Mouse (Mus musculus) erythroblast, embryonic 14.5 days (primary cell): ENCODE data around the gene Mustn1. TPM values are rescaled to one million over a fixed set of nuclear protein-coding genes. Genes with fewer than 3 reads are reported as not detected.

Experiments
- H3K27me3 ChIP-seq: 2 replicates; pipeline ENCODE4 v1.6.1; 2012; ENCODE audit warnings: inconsistent platforms; ENCODE audit not compliant: control insufficient read depth
- H3K36me3 ChIP-seq: 2 replicates; pipeline ENCODE4 v1.6.1; 2012; ENCODE audit warnings: mild to moderate bottlenecking, inconsistent platforms; ENCODE audit not compliant: control insufficient read depth
- H3K4me1 ChIP-seq: 2 replicates; pipeline ENCODE4 v1.6.1; 2012; ENCODE audit warnings: inconsistent platforms; ENCODE audit not compliant: control insufficient read depth
- H3K4me3 ChIP-seq: replicated peaks from 2 replicates; pipeline ENCODE3; 2012; ENCODE audit warnings: moderate library complexity, mild to moderate bottlenecking, inconsistent platforms
- H3K9me3 ChIP-seq: 2 replicates; pipeline ENCODE4 v1.6.1; 2012; ENCODE audit warnings: low read length, inconsistent platforms, mixed read lengths; ENCODE audit not compliant: control insufficient read depth
- GATA1 ChIP-seq: IDR thresholded peaks from 2 replicates; pipeline ENCODE4 v1.6.1; 2012; ENCODE audit warnings: low read length, inconsistent platforms, mixed read lengths
- TAL1 ChIP-seq: IDR thresholded peaks from 3 replicates; pipeline ENCODE4 v1.6.1; 2012; ENCODE audit warnings: low read length, inconsistent platforms, mixed read lengths
- polyA plus RNA-seq: library from polyadenylated mRNA; stranded (reverse); fragments of >175 nt; gene quantifications from 2 replicates; pipeline ENCODE4 v1.2.3, GENCODE M21; 2012

Mustn1 gene
- polyA plus RNA-seq, 1 experiment: 0.03 TPM

DNA sequence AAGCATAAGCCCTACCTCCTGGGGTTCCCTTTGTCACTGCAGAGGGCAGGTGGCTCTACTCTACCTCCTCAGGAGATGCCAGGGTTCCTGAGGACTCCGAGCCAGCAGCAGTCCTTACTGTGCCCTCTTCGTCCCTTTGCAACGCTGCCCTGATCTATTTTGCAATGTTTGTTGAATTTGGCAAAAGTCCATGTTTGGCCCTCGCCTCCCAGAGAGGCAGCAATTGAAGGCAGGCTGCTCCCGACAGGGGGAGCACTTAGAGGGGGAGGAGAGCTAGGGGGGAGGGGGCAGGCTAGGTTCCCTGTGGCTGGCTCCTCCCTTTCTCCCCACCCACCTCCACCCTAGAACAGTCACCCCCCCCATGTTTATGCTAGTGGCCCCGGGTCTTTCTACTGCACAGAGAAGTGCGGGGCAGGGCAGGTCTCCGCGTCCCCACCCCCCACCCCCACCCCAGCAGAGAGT is 9.3 kb downstream of the Mustn1 start:
- Histone ChIP-seq H3K36me3 (peaks cover 6% of the 10 kb centered on the region; the same call in 1 of the 2 replicates), H3K4me1 (no peaks in the 10 kb centered on the region; the same call in 1 of the 2 replicates), H3K9me3 (no peaks in the 10 kb centered on the region), H3K27me3 (no peaks in the 10 kb centered on the region), H3K4me3 (no peak overlapping the region)
- TF ChIP-seq GATA1 (no peak), TAL1 (no peak)

DNA sequence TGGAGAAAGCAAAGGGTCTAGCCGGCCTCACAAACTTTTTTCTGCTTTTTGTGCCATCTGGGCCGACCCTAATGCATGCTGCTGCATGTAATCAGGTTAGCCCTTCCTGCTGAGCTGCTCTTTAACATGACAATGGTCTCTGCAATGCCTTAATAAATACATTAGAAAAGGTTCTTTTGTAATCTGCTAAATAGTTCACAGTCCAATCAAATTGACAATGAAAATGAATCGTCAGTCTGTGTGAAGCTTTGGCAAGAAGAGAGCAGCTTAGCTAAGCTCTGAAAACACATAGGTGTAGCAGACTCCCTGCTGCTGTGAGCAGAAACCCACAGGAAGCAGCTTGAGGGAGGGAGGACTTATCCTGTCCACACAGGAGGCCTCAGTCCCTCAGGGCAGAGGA is 21.0 kb downstream of the Mustn1 start:
- Histone ChIP-seq H3K9me3 (no peaks in the 10 kb centered on the region), H3K4me3 (no peak overlapping the region), H3K4me1 (no peaks in the 10 kb centered on the region), H3K27me3 (no peaks in the 10 kb centered on the region), H3K36me3 (peaks cover 6% of the 10 kb centered on the region; the same call in 1 of the 2 replicates)
- no peak for TF ChIP-seq TAL1
- TF ChIP-seq GATA1: no peak

DNA sequence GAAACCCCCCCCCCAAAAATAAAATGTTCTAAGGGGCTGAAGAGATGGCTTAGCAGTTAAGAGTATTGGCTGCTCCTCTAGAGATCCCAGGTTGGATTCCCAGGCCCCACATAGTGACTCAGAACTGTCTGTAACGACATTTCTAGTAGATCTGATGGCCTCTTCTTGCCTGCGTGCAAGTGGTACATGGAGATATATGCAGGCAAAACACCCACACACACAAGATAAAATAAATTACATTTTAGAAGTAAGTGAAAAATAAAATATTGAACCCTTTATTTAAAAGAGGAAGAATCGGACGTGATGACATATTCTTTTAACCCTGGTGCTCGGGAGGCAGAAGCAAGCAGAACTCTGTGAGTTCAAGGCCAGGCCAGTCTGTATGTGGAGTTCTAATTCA is 23.6 kb downstream of the Mustn1 start:
- Histone ChIP-seq H3K36me3 (peaks cover 6% of the 10 kb centered on the region; the same call in 1 of the 2 replicates), H3K27me3 (no peaks in the 10 kb centered on the region), H3K4me1 (no peaks in the 10 kb centered on the region), H3K9me3 (no peaks in the 10 kb centered on the region), H3K4me3 (no peak overlapping the region)
- TF ChIP-seq GATA1 (no peak), TAL1 (no peak)

DNA sequence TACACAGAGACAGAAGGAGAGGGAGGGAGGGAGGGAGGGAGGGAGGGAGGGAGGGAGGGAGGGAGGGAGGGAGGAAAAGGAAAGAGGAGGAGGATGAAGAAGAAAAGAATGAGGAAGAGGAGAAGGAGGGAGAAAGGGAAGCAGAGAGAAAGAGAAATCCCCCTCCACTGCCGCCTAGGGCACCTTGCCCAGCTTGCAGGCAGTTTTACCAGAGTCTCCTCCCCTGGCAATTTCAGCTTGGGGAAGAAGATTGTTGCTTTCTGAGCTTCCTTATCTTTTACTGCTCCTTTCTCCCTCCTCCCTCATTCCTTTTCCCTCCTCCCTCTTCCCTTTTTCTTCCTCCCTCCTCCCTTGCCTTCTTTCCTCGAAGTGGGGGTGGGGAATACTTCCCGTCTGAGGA is 24.0 kb downstream of the Mustn1 start:
- H3K4me1 ChIP-seq: no peaks in the 10 kb centered on the region
- TF ChIP-seq GATA1: no peak
- TF ChIP-seq TAL1: no peak

DNA sequence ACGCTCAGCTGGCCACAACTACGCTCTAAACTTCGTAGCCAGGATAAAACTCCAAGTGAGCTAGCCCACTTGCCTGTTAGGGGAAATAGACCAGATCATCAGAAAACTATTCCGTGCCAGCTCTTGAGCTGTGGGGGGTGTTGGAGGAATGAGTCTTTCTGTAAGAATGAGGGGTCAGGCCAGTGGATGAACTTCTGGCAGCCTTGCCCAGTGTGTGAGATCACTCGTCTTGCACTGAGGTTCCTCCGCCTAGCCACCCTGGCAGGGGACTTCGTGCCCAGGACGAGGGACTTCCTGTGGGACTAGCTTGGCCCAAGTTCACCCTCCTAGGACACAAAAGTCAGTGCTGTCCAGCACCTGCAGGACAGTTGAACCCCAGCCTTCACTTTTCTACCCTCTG is 25.3 kb downstream of the Mustn1 start:
- TF ChIP-seq TAL1 (no peak), GATA1 (no peak)
- no peaks in the 10 kb centered on the region for H3K4me1 ChIP-seq
- H3K36me3 ChIP-seq: peaks cover 2% of the 10 kb centered on the region; the same call in 1 of the 2 replicates
- no peaks in the 10 kb centered on the region for H3K9me3 ChIP-seq
- H3K4me3 ChIP-seq: no peak overlapping the region
- H3K27me3 ChIP-seq: no peaks in the 10 kb centered on the region

More for the DNA sequence above, 24.0 kb downstream of the Mustn1 start:
- H3K36me3 ChIP-seq: peaks cover 6% of the 10 kb centered on the region; the same call in 1 of the 2 replicates
- no peaks in the 10 kb centered on the region for H3K9me3 ChIP-seq
- no peaks in the 10 kb centered on the region for H3K27me3 ChIP-seq
- H3K4me3 ChIP-seq: no peak overlapping the region

DNA sequence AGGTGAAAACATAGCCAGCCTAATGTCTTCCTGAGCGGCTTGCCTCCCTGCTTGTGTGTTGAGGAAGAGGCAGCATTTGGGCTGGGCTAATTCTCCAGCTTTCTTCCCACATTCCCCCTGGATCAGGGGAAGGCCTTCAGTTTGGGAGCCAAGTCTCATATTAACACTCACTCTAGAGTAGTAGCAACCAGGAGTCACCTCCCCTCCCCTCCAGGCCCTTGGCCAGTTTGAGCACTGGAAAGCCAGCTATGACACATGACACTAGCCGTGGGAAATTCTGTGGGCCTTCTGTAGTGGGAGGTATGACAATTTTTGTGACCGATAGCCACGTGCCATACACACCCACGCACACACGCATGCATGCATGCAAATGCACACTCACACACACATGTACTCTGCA is 27.0 kb downstream of the Mustn1 start:
- Histone ChIP-seq H3K9me3 (no peaks in the 10 kb centered on the region), H3K4me1 (no peaks in the 10 kb centered on the region), H3K36me3 (no peaks in the 10 kb centered on the region; the same call in 1 of the 2 replicates), H3K4me3 (no peak overlapping the region), H3K27me3 (no peaks in the 10 kb centered on the region)
- TF ChIP-seq GATA1: no peak
- no peak for TF ChIP-seq TAL1

DNA sequence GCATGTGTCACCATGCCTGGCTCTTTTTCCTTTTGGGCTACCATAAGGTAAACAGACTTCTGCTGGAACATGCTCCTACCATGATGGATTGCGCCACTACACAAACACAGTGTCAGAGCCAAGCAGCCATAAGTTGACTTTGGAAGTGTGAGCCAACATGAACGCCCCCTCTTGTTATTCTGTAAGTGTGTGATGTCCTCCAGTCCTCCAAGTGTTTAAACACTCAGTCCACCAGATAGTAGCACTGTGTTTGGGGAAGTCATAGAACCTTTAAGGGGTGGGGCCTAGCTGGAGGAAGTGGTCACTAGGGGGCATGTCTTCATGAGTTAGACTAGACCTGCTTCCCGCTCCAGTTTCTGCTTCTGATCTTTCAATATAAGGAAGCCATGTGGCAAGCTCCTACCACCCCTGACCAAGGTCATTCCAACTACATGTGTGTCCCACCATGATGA is 28.8 kb downstream of the Mustn1 start:
- H3K4me1 ChIP-seq: no peaks in the 10 kb centered on the region
- no peaks in the 10 kb centered on the region; the same call in 1 of the 2 replicates for H3K36me3 ChIP-seq

DNA sequence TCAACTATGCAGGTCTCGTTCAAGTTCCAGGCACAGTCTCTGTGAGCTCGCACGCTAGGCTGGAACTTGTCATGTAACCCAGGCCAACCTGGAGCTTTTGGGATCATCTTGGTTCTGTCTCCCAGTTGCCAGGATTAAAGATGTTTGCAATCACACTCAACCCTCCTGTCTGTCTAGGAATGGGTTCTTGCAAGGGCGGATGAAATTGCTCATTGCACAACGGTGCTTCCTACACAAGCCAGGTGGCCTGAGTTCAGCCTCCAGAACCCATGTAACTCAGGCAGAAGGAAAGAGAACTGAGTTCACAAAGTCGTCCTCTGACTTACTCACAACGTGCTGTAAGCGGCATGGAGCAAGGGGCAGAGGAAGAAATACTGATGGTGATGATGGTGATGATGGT is 32.1 kb downstream of the Mustn1 start:
- H3K4me3 ChIP-seq: no peak overlapping the region
- H3K9me3 ChIP-seq: no peaks in the 10 kb centered on the region
- H3K36me3 ChIP-seq: peaks cover 5% of the 10 kb centered on the region; the same call in 1 of the 2 replicates
- TF ChIP-seq GATA1: no peak
- TF ChIP-seq TAL1: no peak
- H3K4me1 ChIP-seq: no peaks in the 10 kb centered on the region
- no peaks in the 10 kb centered on the region for H3K27me3 ChIP-seq

More for the DNA sequence above, 28.8 kb downstream of the Mustn1 start:
- Histone ChIP-seq H3K9me3 (no peaks in the 10 kb centered on the region), H3K4me3 (no peak overlapping the region), H3K27me3 (no peaks in the 10 kb centered on the region)
- TF ChIP-seq GATA1: no peak
- TF ChIP-seq TAL1: no peak

DNA sequence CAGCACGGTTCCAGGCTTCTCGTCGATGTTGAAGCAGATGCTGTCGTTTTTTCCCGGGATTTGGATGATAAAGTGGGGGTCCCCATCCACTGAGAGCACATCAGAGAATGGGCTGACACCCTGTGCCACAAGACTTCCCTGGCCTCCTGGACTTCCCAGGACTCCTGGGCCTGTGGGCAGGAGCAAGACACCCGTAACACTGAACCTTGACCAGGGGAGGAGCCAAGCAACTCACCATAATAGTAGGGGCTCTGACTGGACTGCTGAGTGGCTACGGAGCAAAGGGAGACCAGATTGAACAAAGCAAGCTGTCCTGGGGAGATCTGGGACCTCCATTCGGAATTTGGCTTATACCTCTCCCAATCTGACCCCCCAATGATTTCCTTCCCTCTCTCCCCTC is 33.6 kb downstream of the Mustn1 start:
- H3K4me3 ChIP-seq: no peak overlapping the region
- H3K27me3 ChIP-seq: no peaks in the 10 kb centered on the region
- H3K36me3 ChIP-seq: peaks cover 7% of the 10 kb centered on the region; the same call in 1 of the 2 replicates
- no peaks in the 10 kb centered on the region for H3K9me3 ChIP-seq
- TF ChIP-seq TAL1 (no peak), GATA1 (no peak)
- no peaks in the 10 kb centered on the region for H3K4me1 ChIP-seq

DNA sequence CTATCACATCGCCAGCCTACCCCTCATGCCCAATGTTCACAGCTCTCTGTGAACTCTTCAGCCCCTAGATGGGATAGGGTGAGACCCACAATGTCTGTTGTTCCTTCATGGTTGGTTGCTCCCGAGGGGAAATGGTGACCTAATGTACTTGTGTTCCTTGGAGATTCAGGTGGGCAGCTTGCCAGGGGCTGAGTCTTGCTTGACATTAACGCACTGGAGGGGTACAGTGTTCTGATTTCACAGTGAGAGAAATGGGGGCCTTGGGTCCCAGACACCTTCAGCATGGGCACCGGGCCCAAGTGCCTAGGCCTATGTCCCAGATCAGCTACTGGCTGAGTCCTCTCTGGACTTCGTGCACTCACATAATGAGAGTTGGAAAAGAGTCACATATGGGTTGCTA is 34.4 kb downstream of the Mustn1 start:
- Histone ChIP-seq H3K27me3 (no peaks in the 10 kb centered on the region), H3K4me1 (no peaks in the 10 kb centered on the region), H3K4me3 (no peak overlapping the region), H3K36me3 (peaks cover 7% of the 10 kb centered on the region; the same call in 1 of the 2 replicates), H3K9me3 (no peaks in the 10 kb centered on the region)
- TF ChIP-seq TAL1 (no peak), GATA1 (no peak)
